Mouse (Mus musculus) hindbrain, embryonic 10.5 days (tissue): ENCODE measurements around the gene Hnrnpl. TPM values are rescaled to one million over a fixed set of nuclear protein-coding genes. Genes with fewer than 3 reads are reported as not detected.

Source experiments
- DNase-seq: peaks from one replicate; pipeline ENCODE4 v3.0.0-alpha.2; 2017; ENCODE audit warnings: low spot score
- H3K27ac ChIP-seq: fragments of 300-500 bp; sonication (generic); 2 replicates; pipeline ENCODE4 v1.5.1; 2016; ENCODE audit warnings: mild to moderate bottlenecking, moderate library complexity
- H3K27me3 ChIP-seq: fragments of 300-500 bp; sonication (generic); 2 replicates; pipeline ENCODE4 v1.6.1; 2016; ENCODE audit warnings: mild to moderate bottlenecking; ENCODE audit not compliant: poor library complexity, insufficient read depth, severe bottlenecking
- H3K36me3 ChIP-seq: fragments of 300-500 bp; sonication (generic); 2 replicates; pipeline ENCODE4 v1.6.1; 2016; ENCODE audit warnings: mild to moderate bottlenecking, moderate library complexity
- H3K4me1 ChIP-seq: fragments of 300-500 bp; sonication (generic); replicated peaks from 2 replicates; pipeline ENCODE4 v1.6.1; 2016; ENCODE audit warnings: mild to moderate bottlenecking
- H3K4me3 ChIP-seq: fragments of 300-500 bp; sonication (generic); 2 replicates; pipeline ENCODE4 v1.5.1; 2016; ENCODE audit warnings: mild to moderate bottlenecking, moderate library complexity
- H3K9me3 ChIP-seq: fragments of 300-500 bp; sonication (generic); 2 replicates; pipeline ENCODE4 v1.6.1; 2016; ENCODE audit warnings: mild to moderate bottlenecking, moderate library complexity
- WGBS: fragments of 180-500 bp; shearing (Covaris S2); methylation state at CpG from one replicate; pipeline ENCODE4 v1.1.7; 2016; 5-methylcytosine and 5-hydroxymethylcytosine counted together
- polyA plus RNA-seq: library from polyadenylated mRNA; unstranded; fragments of >200 nt; fragmentation: Nextera tagmentation; extraction: Ambion mirVana; gene quantifications from 2 replicates; pipeline ENCODE4 v1.2.1, GENCODE M21; 2016

The Hnrnpl gene
- polyA plus RNA-seq, 1 experiment from 2014 or later: 312 TPM

DNA sequence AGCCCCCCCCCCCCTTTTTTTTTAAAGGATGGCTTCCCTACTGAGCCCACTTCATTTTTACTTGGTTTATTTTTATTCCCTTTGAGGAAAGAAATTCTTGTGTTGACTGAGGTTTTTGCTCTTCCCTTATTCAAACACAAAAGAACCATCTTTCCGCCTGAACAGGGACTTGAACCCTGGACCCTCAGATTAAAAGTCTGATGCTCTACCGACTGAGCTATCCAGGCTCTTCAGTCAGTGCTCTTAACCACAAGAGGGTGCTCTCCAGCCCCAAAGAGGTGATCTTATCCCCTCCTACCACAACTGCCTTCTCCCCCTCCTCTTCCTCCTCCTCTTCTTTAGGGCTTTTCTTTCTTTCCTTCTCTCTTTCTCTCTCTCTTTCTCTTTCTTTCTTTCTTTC, 14.5 kb upstream of the Hnrnpl start:
- Histone ChIP-seq H3K36me3 (no peaks in the 10 kb centered on the region), H3K4me3 (no peak overlapping the region), H3K4me1 (peaks cover 37% of the 10 kb centered on the region), H3K27me3 (peaks cover 9% of the 10 kb centered on the region; the same call in 1 of the 2 replicates), H3K9me3 (no peaks in the 10 kb centered on the region), H3K27ac (no peak overlapping the region)
- DNase-seq: no peak
- 37% methylated on average over 2 of the region's 2 CpGs for WGBS

DNA sequence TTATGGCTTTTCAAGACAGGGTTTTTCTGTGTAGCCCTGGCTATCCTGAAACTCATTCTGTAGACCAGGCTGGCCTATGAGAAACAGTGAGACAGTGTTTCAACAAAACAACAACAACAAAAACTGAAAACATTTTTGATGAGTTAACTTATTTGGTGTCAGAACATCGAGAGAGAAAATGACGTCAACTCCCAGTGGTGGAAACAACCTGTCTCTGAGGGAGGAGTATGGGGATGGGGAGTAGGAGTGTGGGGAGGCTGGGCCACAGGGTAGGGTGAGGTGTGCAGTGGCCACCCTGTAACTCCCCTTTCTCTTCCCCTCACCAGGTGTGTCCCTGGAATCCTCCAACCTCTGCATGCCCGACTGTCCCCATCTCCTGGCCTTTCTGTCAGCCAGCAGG, 13.8 kb upstream of the Hnrnpl start:
- DNase-seq: no peak
- Histone ChIP-seq H3K4me3 (no peak overlapping the region), H3K4me1 (peaks cover 31% of the 10 kb centered on the region), H3K9me3 (no peaks in the 10 kb centered on the region), H3K27ac (no peak overlapping the region), H3K36me3 (no peaks in the 10 kb centered on the region), H3K27me3 (peaks cover 9% of the 10 kb centered on the region; the same call in 1 of the 2 replicates)
- WGBS: 86% methylated on average over 3 of the region's 3 CpGs

DNA sequence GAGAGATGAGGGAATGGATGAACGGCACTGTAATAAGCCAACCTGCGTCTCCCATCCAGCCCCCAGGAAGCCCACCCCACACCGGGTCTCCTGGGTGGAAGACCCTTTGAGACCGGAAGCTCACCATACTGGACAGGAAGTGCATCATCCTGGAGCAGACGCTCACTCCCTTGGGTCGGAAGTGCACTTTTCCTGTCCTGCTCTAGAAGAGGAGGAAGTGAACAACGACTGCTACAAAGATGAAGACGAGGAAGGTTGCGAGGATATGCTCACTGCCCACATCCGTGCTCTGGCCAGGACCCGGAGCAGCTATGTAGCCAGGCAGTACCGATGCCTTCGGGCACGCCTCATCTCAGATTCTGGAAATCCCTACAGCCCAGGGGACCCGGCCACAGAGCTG, 12.5 kb upstream of the Hnrnpl start:
- no peak for DNase-seq
- peak overlapping the region; percentile 84 for H3K27ac ChIP-seq
- peak overlapping the region; percentile 44; the same call in 1 of the 2 replicates for H3K4me3 ChIP-seq
- no peaks in the 10 kb centered on the region for H3K9me3 ChIP-seq
- H3K4me1 ChIP-seq: peaks cover 17% of the 10 kb centered on the region
- H3K36me3 ChIP-seq: no peaks in the 10 kb centered on the region
- 81% methylated on average over 15 of the region's 15 CpGs for WGBS
- H3K27me3 ChIP-seq: peaks cover 9% of the 10 kb centered on the region; the same call in 1 of the 2 replicates

DNA sequence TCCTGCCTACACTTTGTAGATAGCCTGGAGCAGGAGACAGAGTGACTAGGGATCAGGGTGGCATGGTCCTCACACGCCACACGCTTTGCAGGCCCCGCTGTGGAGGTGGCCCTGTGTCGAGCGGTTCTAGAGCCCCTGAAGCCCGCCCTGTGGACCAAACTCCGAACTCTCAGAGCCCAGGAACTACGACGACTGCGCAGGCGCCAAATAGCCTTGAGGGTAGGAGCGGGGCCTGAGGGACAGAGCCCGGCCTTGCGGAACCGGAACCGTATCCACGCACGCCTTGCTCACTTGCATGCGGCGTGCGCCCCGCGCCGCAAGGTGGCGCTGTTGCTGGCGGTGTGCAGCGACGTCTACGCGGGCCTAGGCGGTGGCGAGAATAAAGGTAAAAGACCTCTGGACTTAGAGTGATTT, 11.8 kb upstream of the Hnrnpl start:
- WGBS: 19% methylated on average over 32 of the region's 32 CpGs
- H3K27me3 ChIP-seq: peaks cover 9% of the 10 kb centered on the region; the same call in 1 of the 2 replicates

DNA sequence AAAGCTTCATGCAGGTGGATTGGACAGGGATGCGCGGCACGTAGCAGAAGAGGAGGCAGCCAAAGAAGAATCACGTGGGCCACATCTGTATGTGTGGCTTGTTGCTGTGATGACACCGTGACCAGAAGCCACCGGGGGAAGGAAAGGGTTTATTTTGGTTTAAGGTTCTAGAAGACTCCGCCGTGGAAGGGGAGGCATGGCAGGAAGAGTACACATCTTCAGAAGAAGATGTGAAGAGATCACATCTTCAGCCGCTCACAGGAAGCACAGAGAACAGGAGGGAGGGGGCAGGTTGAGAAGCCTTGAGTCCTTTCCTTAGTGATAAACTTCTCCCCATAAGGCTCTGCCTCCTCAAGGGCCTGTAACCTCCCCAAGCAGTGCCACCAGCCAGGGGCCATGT, 8.3 kb upstream of the Hnrnpl start:
- H3K36me3 ChIP-seq: no peaks in the 10 kb centered on the region
- no peak for DNase-seq
- peaks cover 6% of the 10 kb centered on the region; the same call in 1 of the 2 replicates for H3K27me3 ChIP-seq
- no peak overlapping the region for H3K4me3 ChIP-seq
- H3K4me1 ChIP-seq: peaks cover 41% of the 10 kb centered on the region
- 92% methylated on average over 9 of the region's 9 CpGs for WGBS
- no peak overlapping the region for H3K27ac ChIP-seq
- H3K9me3 ChIP-seq: no peaks in the 10 kb centered on the region

More for the DNA sequence above, 11.8 kb upstream of the Hnrnpl start:
- Histone ChIP-seq H3K4me1 (peaks cover 18% of the 10 kb centered on the region), H3K36me3 (no peaks in the 10 kb centered on the region), H3K9me3 (no peaks in the 10 kb centered on the region), H3K4me3 (peak overlapping the region; percentile 44), H3K27ac (peak overlapping the region; percentile 84)
- peak; percentile 74 for DNase-seq

DNA sequence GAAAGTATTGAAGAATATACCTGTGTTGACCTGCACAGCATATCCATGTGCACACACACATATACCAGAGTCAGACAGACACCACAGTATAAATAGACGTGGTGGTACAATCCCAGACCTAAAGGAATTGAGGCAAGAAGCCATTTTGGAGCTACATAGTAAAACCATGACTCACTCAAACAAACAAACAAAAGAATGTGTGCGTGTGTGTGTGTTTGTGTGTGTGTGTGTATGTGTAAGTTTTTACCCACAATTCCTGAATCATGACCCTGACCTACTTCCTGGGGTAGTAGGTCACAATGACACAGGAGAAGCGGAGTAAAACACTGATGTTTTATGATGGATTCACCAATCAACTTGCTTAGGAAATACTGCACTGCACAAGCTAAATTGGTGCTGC, 6.9 kb upstream of the Hnrnpl start:
- Histone ChIP-seq H3K4me1 (peaks cover 49% of the 10 kb centered on the region), H3K36me3 (no peaks in the 10 kb centered on the region), H3K27me3 (no peaks in the 10 kb centered on the region), H3K9me3 (no peaks in the 10 kb centered on the region), H3K27ac (peak overlapping the region; percentile 87), H3K4me3 (no peak overlapping the region)
- WGBS: 78% methylated on average over 3 of the region's 3 CpGs
- no peak for DNase-seq

DNA sequence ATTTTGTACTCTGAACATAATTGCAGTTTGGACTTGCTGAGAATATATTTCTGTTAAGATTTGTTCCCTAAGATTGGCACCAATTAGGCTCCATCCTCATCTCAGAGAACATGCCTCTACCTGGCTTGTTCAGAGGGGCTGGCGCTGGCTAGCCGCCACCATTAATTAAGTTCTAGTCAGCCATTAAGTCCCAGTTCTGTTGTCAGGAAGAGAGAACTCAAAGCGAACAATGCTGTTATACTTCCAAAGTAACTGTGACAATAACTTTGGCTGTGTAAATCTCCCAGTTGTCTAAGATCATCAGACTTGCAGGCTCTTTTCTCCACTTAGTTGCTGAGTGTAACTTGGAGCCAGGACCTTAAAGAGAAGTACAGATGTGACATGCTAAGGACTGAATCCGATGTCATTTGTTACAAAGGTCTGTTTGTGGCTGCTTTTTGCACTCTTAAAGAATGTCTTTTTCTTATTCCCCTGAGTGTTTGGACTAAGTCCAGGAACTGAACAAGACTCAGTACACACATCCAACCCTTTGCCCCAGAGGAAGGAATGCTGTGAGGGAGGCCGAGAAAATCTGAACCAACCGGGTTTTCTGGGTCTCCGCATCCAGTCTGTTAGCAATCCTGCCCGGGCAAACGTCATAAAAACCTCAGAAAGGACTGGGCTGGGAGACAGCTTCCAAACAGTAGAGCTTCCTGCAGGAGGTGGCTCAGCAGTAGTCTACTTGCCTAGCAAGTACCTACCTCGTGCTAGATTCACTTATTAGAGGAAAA, 6.3 kb upstream of the Hnrnpl start:
- WGBS: 32% methylated on average over 10 of the region's 10 CpGs
- peak; percentile 46 for DNase-seq
- Histone ChIP-seq H3K36me3 (no peaks in the 10 kb centered on the region), H3K9me3 (no peaks in the 10 kb centered on the region), H3K4me1 (peaks cover 43% of the 10 kb centered on the region), H3K27ac (peak overlapping the region; percentile 87), H3K4me3 (0 out of 2 replicates have a peak overlapping the region, but pooled peaks have one; percentile 28), H3K27me3 (no peaks in the 10 kb centered on the region)

DNA sequence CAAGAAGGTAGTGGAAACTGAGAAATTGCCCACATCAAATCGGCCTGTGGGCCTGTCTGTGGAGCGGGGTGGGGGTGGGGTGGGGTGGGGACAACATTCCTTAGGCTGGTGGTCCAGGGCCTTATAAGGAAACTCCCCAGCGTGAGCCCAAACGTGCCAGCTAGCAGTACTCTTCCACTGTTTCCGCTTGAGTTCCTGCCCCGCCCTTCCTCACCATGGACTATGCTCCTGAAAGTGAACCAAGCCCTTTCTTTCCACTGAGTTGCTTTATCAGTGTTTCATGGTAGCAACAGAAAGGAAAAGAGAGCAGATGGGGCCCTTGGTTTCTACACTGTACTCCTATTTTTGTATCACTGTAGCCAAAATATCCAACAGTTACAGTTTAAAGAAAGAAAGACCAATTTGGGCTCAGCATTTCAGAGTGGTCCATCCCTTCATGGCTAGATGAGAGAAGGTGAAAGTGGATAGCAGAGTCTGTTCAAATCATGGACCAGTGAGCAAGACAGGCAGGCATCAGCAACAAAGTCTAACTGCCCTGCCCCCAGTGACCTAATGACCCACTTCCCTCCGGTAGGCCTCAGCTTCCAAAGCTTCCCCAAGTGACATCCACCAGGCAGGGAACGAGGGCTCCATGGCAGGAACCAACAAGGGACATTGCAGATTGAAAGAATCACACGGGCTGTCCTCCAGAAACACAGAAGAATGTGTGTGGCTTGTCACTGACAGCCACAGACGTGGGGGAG, 5.3 kb upstream of the Hnrnpl start:
- Histone ChIP-seq H3K9me3 (no peaks in the 10 kb centered on the region), H3K36me3 (no peaks in the 10 kb centered on the region), H3K4me3 (peak overlapping the region; percentile 28), H3K4me1 (peaks cover 49% of the 10 kb centered on the region), H3K27ac (peak overlapping the region; percentile 87), H3K27me3 (no peaks in the 10 kb centered on the region)
- 2% methylated on average over 10 of the region's 10 CpGs for WGBS
- peak; percentile 60 for DNase-seq

DNA sequence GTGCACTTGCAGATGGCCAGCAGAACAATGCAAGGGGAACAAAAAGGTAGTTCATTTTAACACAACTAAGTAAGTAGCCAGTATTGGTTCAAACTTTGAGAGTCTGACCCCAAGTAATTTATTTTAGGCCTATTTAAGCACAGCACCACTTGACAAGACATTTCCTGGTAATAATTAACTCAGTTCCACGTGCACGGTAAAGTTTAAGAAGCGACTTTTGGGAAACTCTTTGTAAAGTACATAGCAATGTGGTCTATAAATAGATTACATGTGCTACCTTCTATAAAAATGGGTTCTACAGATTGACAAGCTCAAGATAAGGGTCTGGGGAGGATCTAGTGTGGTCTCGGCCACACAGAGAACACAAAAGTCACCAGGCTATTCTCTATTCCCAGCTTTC, 4.6 kb upstream of the Hnrnpl start:
- peak overlapping the region; percentile 87 for H3K27ac ChIP-seq
- peaks cover 52% of the 10 kb centered on the region for H3K4me1 ChIP-seq
- no peaks in the 10 kb centered on the region for H3K36me3 ChIP-seq
- H3K27me3 ChIP-seq: no peaks in the 10 kb centered on the region
- DNase-seq: no peak
- no peaks in the 10 kb centered on the region for H3K9me3 ChIP-seq
- WGBS: 70% methylated on average over 4 of the region's 4 CpGs
- H3K4me3 ChIP-seq: 0 out of 2 replicates have a peak overlapping the region, but pooled peaks have one; percentile 28

DNA sequence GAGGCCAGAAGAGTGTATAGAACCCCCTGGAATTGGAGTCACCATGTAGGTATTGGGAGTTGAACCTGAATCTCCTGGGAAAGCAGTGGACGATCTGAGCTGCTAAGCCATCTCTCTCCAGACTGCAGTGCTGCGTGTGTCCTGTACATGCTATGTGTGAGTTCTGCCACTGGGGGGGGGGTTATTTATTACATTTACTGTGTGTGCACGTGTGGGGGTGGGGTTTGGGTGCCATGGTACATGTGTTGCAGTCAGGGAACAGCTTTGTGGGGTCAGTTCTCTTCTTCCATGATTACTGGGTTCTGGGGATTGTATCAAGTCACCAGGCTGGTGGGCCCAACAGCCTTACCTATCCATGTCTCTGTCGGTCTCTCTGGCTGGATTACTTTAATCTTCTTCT, 1.5 kb upstream of the Hnrnpl start:
- no peaks in the 10 kb centered on the region for H3K9me3 ChIP-seq
- H3K4me3 ChIP-seq: no peak overlapping the region
- 84% methylated on average over 4 of the region's 4 CpGs for WGBS
- H3K27me3 ChIP-seq: no peaks in the 10 kb centered on the region
- no peak overlapping the region for H3K27ac ChIP-seq
- peaks cover 55% of the 10 kb centered on the region for H3K4me1 ChIP-seq
- DNase-seq: no peak
- H3K36me3 ChIP-seq: peaks cover 4% of the 10 kb centered on the region

DNA sequence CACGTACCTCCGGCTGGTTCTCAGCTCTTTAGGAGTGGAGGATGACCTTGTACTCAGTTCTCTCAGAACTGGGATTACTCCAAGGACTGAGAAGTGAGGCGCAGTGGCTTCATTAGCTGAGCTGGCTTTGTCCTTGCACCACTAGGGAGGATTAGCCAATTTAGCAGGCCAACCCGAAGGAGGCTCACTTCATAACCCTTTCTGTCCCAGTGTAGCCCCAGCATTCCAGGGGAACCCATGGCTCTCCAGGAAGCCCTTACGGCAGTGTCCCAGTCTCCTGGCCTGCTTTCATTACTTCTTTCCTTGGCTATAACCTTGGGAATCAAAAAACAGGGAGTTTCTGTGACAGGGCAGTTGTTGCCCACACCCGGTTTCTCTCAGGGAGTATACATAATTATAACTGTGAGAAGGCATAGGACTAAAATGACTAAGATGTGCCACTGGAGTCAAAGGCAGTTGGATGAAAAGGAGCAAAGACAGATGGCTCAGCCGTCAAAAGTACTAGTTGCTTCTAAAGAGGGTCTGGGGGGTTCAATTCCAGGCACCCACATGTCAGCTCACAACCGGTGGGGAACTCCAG, 610 bp upstream of the Hnrnpl start:
- H3K36me3 ChIP-seq: peaks cover 13% of the 10 kb centered on the region
- peak overlapping the region; percentile 100 for H3K27ac ChIP-seq
- WGBS: 51% methylated on average over 8 of the region's 8 CpGs
- no peaks in the 10 kb centered on the region for H3K9me3 ChIP-seq
- no peak for DNase-seq
- H3K27me3 ChIP-seq: no peaks in the 10 kb centered on the region
- peaks cover 55% of the 10 kb centered on the region for H3K4me1 ChIP-seq
- peak overlapping the region; percentile 87 for H3K4me3 ChIP-seq

DNA sequence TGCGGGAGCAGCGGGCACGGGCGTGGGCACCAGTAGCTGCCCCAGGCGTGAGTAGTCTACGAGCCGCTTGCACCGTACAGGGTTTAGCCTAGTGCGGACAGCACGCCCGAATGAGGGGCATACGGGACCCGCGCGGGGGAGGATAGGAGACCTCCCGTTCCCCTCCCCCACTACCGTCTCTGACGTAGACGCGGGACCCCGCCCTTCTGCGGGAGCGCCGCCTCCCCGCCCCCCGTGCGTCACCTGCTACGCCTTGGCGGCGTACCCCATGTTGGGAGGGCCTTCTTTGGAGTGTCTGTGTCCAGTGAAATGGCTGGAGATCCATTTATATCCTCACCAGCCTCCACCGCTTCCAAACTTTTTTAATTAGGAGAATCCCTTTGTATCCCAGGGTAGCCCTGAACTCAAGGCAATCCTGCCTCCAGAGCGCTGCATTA, 634 bp downstream of the Hnrnpl start:
- Histone ChIP-seq H3K9me3 (no peaks in the 10 kb centered on the region), H3K4me3 (peak overlapping the region; percentile 87), H3K27me3 (no peaks in the 10 kb centered on the region), H3K27ac (peak overlapping the region; percentile 100), H3K36me3 (peaks cover 25% of the 10 kb centered on the region), H3K4me1 (peaks cover 55% of the 10 kb centered on the region)
- WGBS: under 1% methylated on average over 32 of the region's 32 CpGs
- DNase-seq: peak; percentile 94
